Mouse (Mus musculus) cerebellum, adult 8-10 months (tissue): ENCODE measurements at regions not wholly inside any gene's neighbourhood (a gene's known extent, or its start where the extent isn't known, plus 50 kb on each side); places are given as distances from the start of the nearest gene placed in this dataset.
A peak's percentile ranks its signal among the peaks of the same experiment; 100 is the strongest.

Experiments
- DNase-seq: peaks from one replicate; pipeline ENCODE4 v3.0.0; 2022

- DNase-seq: no peak
These were observed 53.5 kb upstream of the Kcna5 start for GRCm38 (mm10) chr6:126588761-126589160.

- DNase-seq: no peak
These were observed 52.3 kb upstream of the Kcna5 start for GRCm38 (mm10) chr6:126587476-126587875.

GRCm38 (mm10) chr6:126585813-126586212, 50.6 kb upstream of the Kcna5 start:
- DNase-seq: peak; percentile 95
